Comparison of ENCODE assay signal across 13 mouse cellular contexts in genomic region chr8:80474971-80475370, GRCm38 (mm10). TPM values are rescaled to one million over a fixed set of nuclear protein-coding genes. Genes with fewer than 3 reads are reported as not detected.
DNase-seq lines count a peak whose midpoint lies in the region; ATAC-seq lines count a peak whose summit lies in the region.
"Had no signal": no experiment of that assay in that cellular context is flagged by ENCODE, and none has a peak within 500 bp of the region (broad histone marks: within the 10 kb centered on the region; RNA-seq: fewer than 3 reads in every experiment).

No protein-coding gene starts in this region.

- peak; percentile 40 for DNase-seq in embryonic facial prominence, embryonic 11.5 days (ENCODE audit: low spot score)
- DNase-seq in embryonic facial prominence, embryonic 10.5 days (ENCODE audit: low spot score), result no peak
- DNase-seq in midbrain, embryonic 11.5 days (ENCODE audit: low spot score, missing footprints), result peak; percentile 44
- DNase-seq in retina, postnatal 1 day, result peak; percentile 34
- no peak for DNase-seq in urinary bladder, postnatal 4 days (ENCODE audit: low spot score in 2 of 2)
- no peak for DNase-seq in layer of hippocampus, adult 11-12 months (ENCODE audit: low spot score)
- DNase-seq: adrenal gland, adult 2 months; cerebellum, adult 11 months; spleen, adult 18-20 months; thymus, adult 2 months had no signal

- no peaks in the 10 kb centered on the region for H3K36me3 ChIP-seq in embryonic facial prominence, embryonic 11.5 days (replicated peaks; ENCODE audit: control insufficient read depth, insufficient read depth, low read depth, low read length)
- no peaks in the 10 kb centered on the region for H3K36me3 ChIP-seq in embryonic facial prominence, embryonic 10.5 days (replicated peaks)
- H3K36me3 ChIP-seq in midbrain, embryonic 11.5 days (ENCODE audit: control insufficient read depth, insufficient read depth, low read length), result no peaks in the 10 kb centered on the region
- no peaks in the 10 kb centered on the region for H3K36me3 ChIP-seq in midbrain, embryonic 13.5 days
- H3K36me3 ChIP-seq in kidney, embryonic 16.5 days (ENCODE audit: insufficient read depth, low read length), result no peaks in the 10 kb centered on the region
- H3K36me3 ChIP-seq: embryonic facial prominence, embryonic 15.5 days had no signal

- no peak overlapping the region for H3K4me3 ChIP-seq in embryonic facial prominence, embryonic 11.5 days (ENCODE audit: low read depth, low read length)
- no peak overlapping the region for H3K4me3 ChIP-seq in embryonic facial prominence, embryonic 10.5 days
- no peak overlapping the region for H3K4me3 ChIP-seq in midbrain, embryonic 11.5 days (ENCODE audit: low read depth, low read length)
- no peak overlapping the region for H3K4me3 ChIP-seq in midbrain, embryonic 13.5 days (replicated peaks)
- H3K4me3 ChIP-seq in kidney, embryonic 16.5 days (ENCODE audit: low read length), result no peak overlapping the region
- H3K4me3 ChIP-seq: embryonic facial prominence, embryonic 15.5 days had no signal

- no peak for ATAC-seq in embryonic facial prominence, embryonic 11.5 days (replicated peaks; ENCODE audit: insufficient number of reproducible peaks, low FRiP score, low TSS enrichment, low read depth)
- ATAC-seq in midbrain, embryonic 11.5 days (ENCODE audit: low FRiP score), result no peak
- ATAC-seq in midbrain, embryonic 13.5 days, result no peak
- ATAC-seq in kidney, embryonic 16.5 days (ENCODE audit: low FRiP score, low TSS enrichment), result peak; percentile 69; the same call in 1 of the 2 replicates

- H3K9ac ChIP-seq in embryonic facial prominence, embryonic 11.5 days (replicated peaks; ENCODE audit: low read length), result no peak overlapping the region
- H3K9ac ChIP-seq in midbrain, embryonic 11.5 days (ENCODE audit: low read length), result no peak overlapping the region
- H3K9ac ChIP-seq in midbrain, embryonic 13.5 days (replicated peaks), result no peak overlapping the region
- H3K9ac ChIP-seq in kidney, embryonic 16.5 days (replicated peaks; ENCODE audit: low read length), result no peak overlapping the region
- H3K9ac ChIP-seq: embryonic facial prominence, embryonic 15.5 days had no signal

- 43% methylated on average over 7 of the region's 7 CpGs for WGBS in embryonic facial prominence, embryonic 11.5 days
- WGBS in embryonic facial prominence, embryonic 10.5 days, result 44% methylated on average over 7 of the region's 7 CpGs
- 42% methylated on average over 7 of the region's 7 CpGs for WGBS in midbrain, embryonic 11.5 days
- 40% methylated on average over 7 of the region's 7 CpGs for WGBS in midbrain, embryonic 13.5 days
- WGBS in kidney, embryonic 16.5 days, result 24% methylated on average over 7 of the region's 7 CpGs

- H3K4me1 ChIP-seq in embryonic facial prominence, embryonic 11.5 days (ENCODE audit: control insufficient read depth, insufficient read depth, low read length), result no peaks in the 10 kb centered on the region
- 0 out of 2 replicates have a peak, but pooled peaks cover 4% of the 10 kb centered on the region for H3K4me1 ChIP-seq in embryonic facial prominence, embryonic 10.5 days
- H3K4me1 ChIP-seq in midbrain, embryonic 11.5 days (ENCODE audit: control insufficient read depth, insufficient read depth, low read length), result no peaks in the 10 kb centered on the region
- H3K4me1 ChIP-seq in midbrain, embryonic 13.5 days (replicated peaks), result no peaks in the 10 kb centered on the region
- no peaks in the 10 kb centered on the region for H3K4me1 ChIP-seq in kidney, embryonic 16.5 days (ENCODE audit: insufficient read depth, low read length)
- H3K4me1 ChIP-seq: embryonic facial prominence, embryonic 15.5 days had no signal

- no peaks in the 10 kb centered on the region for H3K27me3 ChIP-seq in embryonic facial prominence, embryonic 11.5 days (ENCODE audit: control insufficient read depth, insufficient read depth, low read length)
- H3K27me3 ChIP-seq in embryonic facial prominence, embryonic 10.5 days (replicated peaks; ENCODE audit: low read depth, poor library complexity, severe bottlenecking), result no peaks in the 10 kb centered on the region
- no peaks in the 10 kb centered on the region for H3K27me3 ChIP-seq in midbrain, embryonic 11.5 days (ENCODE audit: control insufficient read depth, insufficient read depth, low read length)
- H3K27me3 ChIP-seq in midbrain, embryonic 13.5 days, result no peaks in the 10 kb centered on the region
- no peaks in the 10 kb centered on the region for H3K27me3 ChIP-seq in kidney, embryonic 16.5 days (ENCODE audit: insufficient read depth, low read length)
- H3K27me3 ChIP-seq: embryonic facial prominence, embryonic 15.5 days had no signal

- H3K27ac ChIP-seq in embryonic facial prominence, embryonic 11.5 days (replicated peaks; ENCODE audit: low read depth, low read length), result no peak overlapping the region
- H3K27ac ChIP-seq in embryonic facial prominence, embryonic 10.5 days (replicated peaks), result no peak overlapping the region
- no peak overlapping the region for H3K27ac ChIP-seq in midbrain, embryonic 11.5 days (ENCODE audit: low read depth, low read length)
- H3K27ac ChIP-seq in midbrain, embryonic 13.5 days, result no peak overlapping the region
- H3K27ac ChIP-seq in kidney, embryonic 16.5 days (ENCODE audit: low read length), result no peak overlapping the region
- H3K27ac ChIP-seq: embryonic facial prominence, embryonic 15.5 days had no signal

- H3K4me2 ChIP-seq in embryonic facial prominence, embryonic 11.5 days (ENCODE audit: low read depth, low read length), result no peak overlapping the region
- no peak overlapping the region for H3K4me2 ChIP-seq in midbrain, embryonic 11.5 days
- no peak overlapping the region for H3K4me2 ChIP-seq in midbrain, embryonic 13.5 days (replicated peaks)
- no peak overlapping the region for H3K4me2 ChIP-seq in kidney, embryonic 16.5 days (replicated peaks; ENCODE audit: low read depth, low read length)
- H3K4me2 ChIP-seq: embryonic facial prominence, embryonic 15.5 days had no signal

- no peaks in the 10 kb centered on the region for H3K9me3 ChIP-seq in embryonic facial prominence, embryonic 11.5 days (replicated peaks; ENCODE audit: control insufficient read depth, low read length)
- no peaks in the 10 kb centered on the region for H3K9me3 ChIP-seq in embryonic facial prominence, embryonic 10.5 days
- no peaks in the 10 kb centered on the region for H3K9me3 ChIP-seq in midbrain, embryonic 11.5 days (ENCODE audit: control insufficient read depth, low read length)
- H3K9me3 ChIP-seq in midbrain, embryonic 13.5 days, result no peaks in the 10 kb centered on the region
- peaks cover 3% of the 10 kb centered on the region; the same call in 1 of the 2 replicates for H3K9me3 ChIP-seq in kidney, embryonic 16.5 days (ENCODE audit: low read length)
- H3K9me3 ChIP-seq: embryonic facial prominence, embryonic 15.5 days had no signal

RNA-seq across cellular contexts. Expression of gene Gypa, which starts 18.6 kb away (rescaled TPM):
- 15.2 and 16.7 TPM in 2 replicates for polyA plus RNA-seq in embryonic facial prominence, embryonic 11.5 days (2014; fragmentation: Nextera tagmentation; extraction: Ambion mirVana)
- 11.9 and 13.9 TPM in 2 replicates for polyA plus RNA-seq in embryonic facial prominence, embryonic 10.5 days (2016; fragmentation: Nextera tagmentation; extraction: Ambion mirVana)
- polyA plus RNA-seq in midbrain, embryonic 11.5 days (2014; fragmentation: Nextera tagmentation; extraction: Ambion mirVana), result 18.5 and 20.0 TPM in 2 replicates
- polyA plus RNA-seq in midbrain, embryonic 13.5 days (2015; fragmentation: Nextera tagmentation; extraction: Ambion mirVana), result 2.4 and 4.2 TPM in 2 replicates
- 4.9 and 5.7 TPM in 2 replicates for polyA plus RNA-seq in kidney, embryonic 16.5 days (2015; fragmentation: Nextera tagmentation; extraction: Ambion mirVana)
- polyA plus RNA-seq: adrenal gland, adult 2 months had no signal

Comparison
In these comparisons a context has a peak if more than half of its experiments do, and no peak if none do; other contexts are left out.
1. DNase-seq: peak in embryonic facial prominence, embryonic 11.5 days (single experiment), midbrain, embryonic 11.5 days (single experiment) and retina, postnatal 1 day (single experiment); none in embryonic facial prominence, embryonic 10.5 days (single experiment), urinary bladder, postnatal 4 days (0 of 2) and layer of hippocampus, adult 11-12 months (single experiment).